In genomic region chr9:7987119-7987518, GRCm38 (mm10) we compare ENCODE assay signal across 19 mouse cellular contexts. TPM values are rescaled to one million over a fixed set of nuclear protein-coding genes. Genes with fewer than 3 reads are reported as not detected.
"Had no signal": no experiment of that assay in that cellular context is flagged by ENCODE, and none has a peak within 500 bp of the region (broad histone marks: within the 10 kb centered on the region; RNA-seq: fewer than 3 reads in every experiment).

No protein-coding gene starts in this region.

- DNase-seq: cerebellum, adult 8-10 months; cerebellum, adult 9-10 months; cerebellum, adult 9-11 months; cerebellum, postnatal 10 days; cerebellum, postnatal 14 days; cerebellum, postnatal 25 days; cerebellum, postnatal 36 days; embryo, embryonic 11 days; forebrain, postnatal 0 days; gastrocnemius, adult 2 months; gastrocnemius, postnatal 10 days; gastrocnemius, postnatal 14 days; gastrocnemius, postnatal 25 days; gastrocnemius, postnatal 36 days; heart, adult 11 months; heart, adult 18-20 months; heart, adult 2 months had no signal

RNA-seq across cellular contexts. Expression of gene Yap1, which starts 17.3 kb away (rescaled TPM):
- total RNA-seq: granulocyte monocyte progenitor cell, adult 5-6 weeks had no signal
- polyA plus RNA-seq: erythroblast, embryonic 14.5 days had no signal

RNA-seq across cellular contexts. Expression of gene Cfap300, which starts 55.5 kb away (rescaled TPM):
- total RNA-seq: granulocyte monocyte progenitor cell, adult 5-6 weeks had no signal
